In the genomic region with DNA sequence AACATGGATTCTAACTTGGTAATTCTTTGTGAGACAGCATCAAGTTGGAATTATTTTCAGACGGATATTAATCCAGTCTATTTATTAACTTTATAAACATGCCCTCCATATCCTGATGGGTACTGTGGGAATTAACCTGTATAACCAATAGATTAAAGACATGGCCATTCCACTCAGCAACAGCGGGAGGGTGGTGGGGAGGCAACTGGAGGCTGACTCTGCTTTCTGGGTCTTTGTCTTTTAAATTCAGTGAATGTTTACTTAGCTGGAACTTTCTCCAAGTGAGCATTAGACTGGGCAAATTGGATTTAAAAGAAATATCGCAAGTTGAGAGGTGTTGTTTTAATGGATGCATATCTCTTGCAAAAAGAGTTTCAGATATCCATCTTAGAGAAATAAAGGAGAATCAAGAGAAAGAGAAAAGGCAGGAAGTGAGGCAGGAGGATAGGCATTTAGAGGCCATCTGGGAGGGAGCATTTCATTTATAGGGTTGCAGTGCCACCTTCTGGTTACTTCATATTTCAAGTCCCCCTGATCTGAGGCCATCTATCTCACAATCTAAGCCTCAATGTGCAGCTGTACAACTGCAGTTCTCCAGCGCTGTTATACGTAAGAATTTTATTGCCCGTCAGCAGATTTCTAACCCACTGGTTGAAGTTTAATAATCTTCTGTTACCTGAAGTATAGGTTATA, we compare ENCODE assay signal across 9 mouse cellular contexts.
DNase-seq lines count a peak whose midpoint lies in the region; ATAC-seq and TF ChIP-seq lines count a peak whose summit lies in the region.
"Had no signal": no experiment of that assay in that cellular context is flagged by ENCODE, and none has a peak within 500 bp of the region (broad histone marks: within the 10 kb centered on the region; RNA-seq: fewer than 3 reads in every experiment).

No protein-coding gene starts in this region.

- DNase-seq in heart, adult 2 months, result peak in 1 of 2 experiments; percentile 4
- DNase-seq in heart, embryonic 10.5 days (ENCODE audit: low spot score), result no peak
- peak; percentile 8 for DNase-seq in adrenal gland, postnatal 25 days
- DNase-seq in hindbrain, embryonic 14.5 days (ENCODE audit: low spot score), result peak; percentile 90
- peak; percentile 27 for DNase-seq in layer of hippocampus, adult 9-11 months
- DNase-seq in telencephalon, adult 2 months (ENCODE audit: low read depth, low spot score), result peak; percentile 45

- TF ChIP-seq EP300 in heart, adult 2 months (IDR thresholded peaks at IDR 0.05; ENCODE audit: insufficient read depth, low read depth, low read length), result no peak

- intact Hi-C loops in heart, adult 2 months (cut with DNase I), result loop anchor here (10.0 kb wide), 4 partner anchors 206 to 1416 kb away; a partner anchor contains a TSS

- no peaks in the 10 kb centered on the region for H3K79me2 ChIP-seq in heart, adult 2 months (replicated peaks; ENCODE audit: control insufficient read depth, insufficient read depth, low read length)

- no peak overlapping the region for H3K4me3 ChIP-seq in heart, adult 2 months
- no peak overlapping the region for H3K4me3 ChIP-seq in heart, embryonic 10.5 days
- H3K4me3 ChIP-seq in embryonic fibroblast, embryonic 13.5 days (ENCODE audit: insufficient read depth, low read length), result no peak overlapping the region
- H3K4me3 ChIP-seq in hindbrain, embryonic 14.5 days (replicated peaks; ENCODE audit: low read length), result no peak overlapping the region
- H3K4me3 ChIP-seq: liver, embryonic 15.5 days had no signal

- H3K9ac ChIP-seq in heart, adult 2 months (ENCODE audit: low read depth, low read length), result no peak overlapping the region
- no peak overlapping the region for H3K9ac ChIP-seq in hindbrain, embryonic 14.5 days
- H3K9ac ChIP-seq: liver, embryonic 15.5 days had no signal

- no peaks in the 10 kb centered on the region for H3K27me3 ChIP-seq in heart, adult 2 months (ENCODE audit: control insufficient read depth, insufficient read depth, low read length)
- H3K27me3 ChIP-seq in heart, embryonic 10.5 days (ENCODE audit: insufficient read depth, poor library complexity, severe bottlenecking), result no peaks in the 10 kb centered on the region
- 0 out of 2 replicates have a peak, but pooled peaks cover 9% of the 10 kb centered on the region for H3K27me3 ChIP-seq in hindbrain, embryonic 14.5 days (ENCODE audit: control insufficient read depth, insufficient read depth, low read length)
- H3K27me3 ChIP-seq: liver, embryonic 15.5 days had no signal

- no peaks in the 10 kb centered on the region for H3K4me1 ChIP-seq in heart, adult 2 months (ENCODE audit: control insufficient read depth, insufficient read depth, low read length)
- no peaks in the 10 kb centered on the region for H3K4me1 ChIP-seq in heart, embryonic 10.5 days
- H3K4me1 ChIP-seq in embryonic fibroblast, embryonic 13.5 days (ENCODE audit: control insufficient read depth, insufficient read depth, low read length), result no peaks in the 10 kb centered on the region
- H3K4me1 ChIP-seq in hindbrain, embryonic 14.5 days (replicated peaks; ENCODE audit: control insufficient read depth, insufficient read depth, low read length), result 0 out of 2 replicates have a peak, but pooled peaks cover 4% of the 10 kb centered on the region
- H3K4me1 ChIP-seq: liver, embryonic 15.5 days had no signal

- peak; percentile 74 for TF ChIP-seq CTCF in heart, adult 2 months (IDR thresholded peaks at IDR 0.05)
- TF ChIP-seq CTCF in embryonic fibroblast, embryonic 13.5 days (IDR thresholded peaks at IDR 0.05; ENCODE audit: borderline replicate concordance, insufficient read depth, low read length), result no peak

- no peaks in the 10 kb centered on the region for H3K9me3 ChIP-seq in heart, embryonic 10.5 days
- no peaks in the 10 kb centered on the region for H3K9me3 ChIP-seq in hindbrain, embryonic 14.5 days (ENCODE audit: control insufficient read depth, low read length)
- H3K9me3 ChIP-seq: liver, embryonic 15.5 days had no signal

- 20% methylated on average over 6 of the region's 6 CpGs for WGBS in heart, adult 2 months
- WGBS in heart, embryonic 10.5 days, result 26% methylated on average over 6 of the region's 6 CpGs
- 15% methylated on average over 6 of the region's 6 CpGs for WGBS in hindbrain, embryonic 14.5 days

- H3K36me3 ChIP-seq in heart, adult 2 months (ENCODE audit: control insufficient read depth, insufficient read depth, low read length), result no peaks in the 10 kb centered on the region
- H3K36me3 ChIP-seq in heart, embryonic 10.5 days, result no peaks in the 10 kb centered on the region
- no peaks in the 10 kb centered on the region for H3K36me3 ChIP-seq in hindbrain, embryonic 14.5 days (replicated peaks; ENCODE audit: control insufficient read depth, insufficient read depth)
- H3K36me3 ChIP-seq: liver, embryonic 15.5 days had no signal

- no peak overlapping the region for H3K4me2 ChIP-seq in hindbrain, embryonic 14.5 days (replicated peaks)
- H3K4me2 ChIP-seq: liver, embryonic 15.5 days had no signal

- ATAC-seq in hindbrain, embryonic 14.5 days (ENCODE audit: low FRiP score), result peak; percentile 78
- peak; percentile 79 for ATAC-seq in megakaryocyte-erythroid progenitor cell, adult 5-6 weeks (replicated peaks; ENCODE audit: low FRiP score, low TSS enrichment, poor library complexity, severe bottlenecking)

- H3K27ac ChIP-seq in heart, adult 2 months, result no peak overlapping the region
- H3K27ac ChIP-seq in heart, embryonic 10.5 days, result no peak overlapping the region
- H3K27ac ChIP-seq in embryonic fibroblast, embryonic 13.5 days (ENCODE audit: insufficient read depth, low read length), result peak overlapping the region; percentile 55
- H3K27ac ChIP-seq in hindbrain, embryonic 14.5 days, result no peak overlapping the region
- H3K27ac ChIP-seq: liver, embryonic 15.5 days had no signal

- no peak for TF ChIP-seq POLR2A in heart, adult 2 months (IDR thresholded peaks at IDR 0.05; ENCODE audit: insufficient read depth, low read depth, low read length)
- TF ChIP-seq POLR2A in embryonic fibroblast, embryonic 13.5 days (IDR thresholded peaks at IDR 0.05; ENCODE audit: low read depth, low read length), result no peak
